Mouse (Mus musculus): ENCODE measurements around the gene Ski.

Gene Ski

GRCm38 (mm10) chr4:155214188-155214587, 8.2 kb downstream of the Ski start:
- DNase-seq (ENCODE audit: low read depth), result no peak

GRCm38 (mm10) chr4:155213752-155214054, 8.7 kb downstream of the Ski start:
- no peak for DNase-seq (ENCODE audit: low read depth)

- DNase-seq (ENCODE audit: low read depth), result no peak
These were observed 9.2 kb downstream of the Ski start for GRCm38 (mm10) chr4:155213052-155213751.

- DNase-seq (ENCODE audit: low read depth), result no peak
These were observed 12.9 kb downstream of the Ski start for GRCm38 (mm10) chr4:155209494-155209893.

GRCm38 (mm10) chr4:155209079-155209478, 13.3 kb downstream of the Ski start:
- no peak for DNase-seq (ENCODE audit: low read depth)

- DNase-seq (ENCODE audit: low read depth), result no peak
These were observed 13.8 kb downstream of the Ski start for GRCm38 (mm10) chr4:155208613-155209012.

- no peak for DNase-seq (ENCODE audit: low read depth)
These were observed 14.6 kb downstream of the Ski start for GRCm38 (mm10) chr4:155207841-155208240.

GRCm38 (mm10) chr4:155206498-155206897, 15.9 kb downstream of the Ski start:
- DNase-seq (ENCODE audit: low read depth), result no peak

GRCm38 (mm10) chr4:155205919-155206318, 16.5 kb downstream of the Ski start:
- no peak for DNase-seq (ENCODE audit: low read depth)

- no peak for DNase-seq (ENCODE audit: low read depth)
These were observed 20.6 kb downstream of the Ski start for GRCm38 (mm10) chr4:155201764-155202163.

GRCm38 (mm10) chr4:155200861-155201390, 21.5 kb downstream of the Ski start:
- DNase-seq (ENCODE audit: low read depth), result peak; percentile 97

GRCm38 (mm10) chr4:155197726-155198125, 24.7 kb downstream of the Ski start:
- DNase-seq (ENCODE audit: low read depth), result peak; percentile 84

- DNase-seq (ENCODE audit: low read depth), result no peak
These were observed 27.2 kb downstream of the Ski start for GRCm38 (mm10) chr4:155195204-155195603.

GRCm38 (mm10) chr4:155190275-155190674, 32.1 kb downstream of the Ski start:
- no peak for DNase-seq (ENCODE audit: low read depth)

- DNase-seq (ENCODE audit: low read depth), result no peak
These were observed 32.7 kb downstream of the Ski start for GRCm38 (mm10) chr4:155189711-155190139.

- no peak for DNase-seq (ENCODE audit: low read depth)
These were observed 33.6 kb downstream of the Ski start for GRCm38 (mm10) chr4:155188803-155189202.

GRCm38 (mm10) chr4:155188341-155188740, 34.1 kb downstream of the Ski start:
- DNase-seq (ENCODE audit: low read depth), result no peak

- DNase-seq (ENCODE audit: low read depth), result peak; percentile 91
These were observed 35.2 kb downstream of the Ski start for GRCm38 (mm10) chr4:155187192-155187674.

- DNase-seq (ENCODE audit: low read depth), result no peak
These were observed 36.5 kb downstream of the Ski start for GRCm38 (mm10) chr4:155185845-155186244.

GRCm38 (mm10) chr4:155184248-155185070, 37.9 kb downstream of the Ski start:
- DNase-seq (ENCODE audit: low read depth), result no peak

- DNase-seq (ENCODE audit: low read depth), result no peak
These were observed 39.2 kb downstream of the Ski start for GRCm38 (mm10) chr4:155183201-155183600.

- peak; percentile 77 for DNase-seq (ENCODE audit: low read depth)
These were observed 43.3 kb downstream of the Ski start for GRCm38 (mm10) chr4:155178981-155179512.

- DNase-seq (ENCODE audit: low read depth), result peak; percentile 84
These were observed 44.1 kb downstream of the Ski start for GRCm38 (mm10) chr4:155178274-155178673.

Data from 416B (cell line).